ENCODE assay signal across 5 mouse cellular contexts in the genomic region with DNA sequence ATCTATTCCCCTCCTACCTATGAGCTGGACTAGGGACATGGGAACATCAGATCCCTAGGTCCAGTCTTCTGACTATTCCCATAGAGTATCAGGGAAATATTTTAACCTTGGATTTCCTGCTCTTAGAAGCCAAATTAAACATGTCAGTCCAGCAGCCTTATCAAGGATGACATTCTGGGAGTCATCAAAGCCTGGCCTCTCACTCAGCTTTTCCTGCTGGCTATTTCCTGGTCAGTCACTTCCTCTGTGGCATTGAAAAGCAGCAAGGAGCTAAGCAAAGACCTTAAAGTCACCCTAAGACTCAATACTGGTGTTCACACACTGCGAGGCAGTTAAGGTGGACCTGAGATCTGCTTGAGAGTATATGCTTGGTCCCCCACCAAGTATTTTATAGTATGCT. TPM values are rescaled to one million over a fixed set of nuclear protein-coding genes. Genes with fewer than 3 reads are reported as not detected.
A peak's percentile ranks its signal among the peaks of the same experiment; 100 is the strongest.
DNase-seq lines count a peak whose midpoint lies in the region; ATAC-seq and TF ChIP-seq lines count a peak whose summit lies in the region.
"Not testable (repeated sequence)": the region's sequence is repeated elsewhere in the genome, so short reads cannot be mapped to it uniquely, and the experiment has no call there.

No protein-coding gene starts in this region.

- 58% methylated on average over 1 of the region's 1 CpGs for WGBS in heart, embryonic 11.5 days (ENCODE audit: insufficient replicate concordance)
- 50% methylated on average over 1 of the region's 1 CpGs for WGBS in heart, embryonic 13.5 days
- WGBS in heart, postnatal 0 days, result 64% methylated on average over 1 of the region's 1 CpGs
- 65% methylated on average over 1 of the region's 1 CpGs for WGBS in lung, embryonic 15.5 days
- WGBS in lung, postnatal 0 days, result 64% methylated on average over 1 of the region's 1 CpGs

- H3K27me3 ChIP-seq in heart, embryonic 11.5 days (ENCODE audit: control insufficient read depth, insufficient read depth, low read length); heart, embryonic 13.5 days (replicated peaks); heart, postnatal 0 days (ENCODE audit: control insufficient read depth, insufficient read depth, low read length); lung, embryonic 15.5 days; lung, postnatal 0 days (replicated peaks; ENCODE audit: insufficient read depth, low read length): not testable (repeated sequence)

- peak; percentile 5 for DNase-seq in heart, postnatal 0 days (ENCODE audit: low spot score)
- not testable (repeated sequence) for DNase-seq in lung, postnatal 0 days (ENCODE audit: low spot score)

- not testable (repeated sequence) for H3K9ac ChIP-seq in heart, embryonic 11.5 days (ENCODE audit: low read depth, low read length); heart, embryonic 13.5 days; heart, postnatal 0 days (replicated peaks; ENCODE audit: low read depth, low read length); lung, embryonic 15.5 days; lung, postnatal 0 days (replicated peaks; ENCODE audit: low read depth)

- not testable (repeated sequence) for H3K4me3 ChIP-seq in heart, embryonic 11.5 days (ENCODE audit: low read depth, low read length); heart, embryonic 13.5 days; heart, postnatal 0 days (ENCODE audit: low read depth, low read length); lung, embryonic 15.5 days; lung, postnatal 0 days (ENCODE audit: low read depth, low read length)

- TF ChIP-seq CTCF in heart, postnatal 0 days (IDR thresholded peaks at IDR 0.05; ENCODE audit: low read depth); lung, postnatal 0 days (IDR thresholded peaks at IDR 0.05): not testable (repeated sequence)

- H3K9me3 ChIP-seq in heart, embryonic 11.5 days (replicated peaks; ENCODE audit: control insufficient read depth, low read length); heart, embryonic 13.5 days; heart, postnatal 0 days (replicated peaks; ENCODE audit: control insufficient read depth, low read length); lung, embryonic 15.5 days; lung, postnatal 0 days (ENCODE audit: low read length): not testable (repeated sequence)

- not testable (repeated sequence) for TF ChIP-seq EP300 in heart, postnatal 0 days (IDR thresholded peaks at IDR 0.05; ENCODE audit: low read depth)
- TF ChIP-seq EP300 in lung, postnatal 0 days (IDR thresholded peaks at IDR 0.05), result 0 out of 2 replicates have a peak, but pooled peaks have one; percentile 13

- not testable (repeated sequence) for ATAC-seq in heart, embryonic 11.5 days (replicated peaks; ENCODE audit: insufficient number of reproducible peaks, low FRiP score, low TSS enrichment); heart, embryonic 13.5 days (ENCODE audit: extremely low read depth, insufficient number of reproducible peaks, low FRiP score, low TSS enrichment); lung, embryonic 15.5 days (ENCODE audit: borderline replicate concordance, extremely low read depth, low FRiP score, low TSS enrichment)
- ATAC-seq in heart, postnatal 0 days (ENCODE audit: insufficient read depth, low read depth), result 0 out of 2 replicates have a peak, but pooled peaks have one; percentile 8
- peak; percentile 58 for ATAC-seq in lung, postnatal 0 days

- 0 out of 2 replicates have a peak overlapping the region, but pooled peaks have one; percentile 54 for H3K27ac ChIP-seq in heart, embryonic 11.5 days (ENCODE audit: low read depth, low read length)
- peak overlapping the region; percentile 53; the same call in 1 of the 2 replicates for H3K27ac ChIP-seq in heart, embryonic 13.5 days (replicated peaks)
- H3K27ac ChIP-seq in heart, postnatal 0 days (ENCODE audit: low read depth); lung, postnatal 0 days (ENCODE audit: low read length): not testable (repeated sequence)
- peak overlapping the region; percentile 37; the same call in 1 of the 2 replicates for H3K27ac ChIP-seq in lung, embryonic 15.5 days

- H3K36me3 ChIP-seq in heart, embryonic 11.5 days (ENCODE audit: control insufficient read depth, insufficient read depth, low read length); heart, embryonic 13.5 days; heart, postnatal 0 days (replicated peaks; ENCODE audit: control insufficient read depth, insufficient read depth, low read length); lung, embryonic 15.5 days; lung, postnatal 0 days (ENCODE audit: insufficient read depth, low read length): not testable (repeated sequence)

- not testable (repeated sequence) for H3K4me2 ChIP-seq in heart, embryonic 11.5 days; heart, embryonic 13.5 days; heart, postnatal 0 days (ENCODE audit: low read depth, low read length); lung, embryonic 15.5 days; lung, postnatal 0 days (replicated peaks; ENCODE audit: low read depth, low read length)

- not testable (repeated sequence) for H3K4me1 ChIP-seq in heart, embryonic 11.5 days (ENCODE audit: control insufficient read depth, insufficient read depth, low read length); heart, embryonic 13.5 days; heart, postnatal 0 days (ENCODE audit: control insufficient read depth, insufficient read depth); lung, embryonic 15.5 days; lung, postnatal 0 days (ENCODE audit: insufficient read depth, low read depth, low read length)

RNA-seq across cellular contexts. Expression of a gene that starts 5.5 kb away (rescaled TPM):
- polyA plus RNA-seq in heart, embryonic 11.5 days (2014; fragmentation: Nextera tagmentation; extraction: Ambion mirVana), result 55.1 and 57.7 TPM in 2 replicates
- polyA plus RNA-seq in heart, embryonic 13.5 days (2015; fragmentation: Nextera tagmentation; extraction: Ambion mirVana), result 44.2 and 47.0 TPM in 2 replicates
- total RNA-seq in heart, postnatal 0 days (2014; rRNA removed; ENCODE audit: low replicate concordance), result 22.5 and 29.1 TPM in 2 replicates
- 25.7 and 29.4 TPM in 2 replicates for polyA plus RNA-seq in heart, postnatal 0 days (2015; fragmentation: Nextera tagmentation; extraction: Ambion mirVana)
- 87.2 and 87.3 TPM in 2 replicates for polyA plus RNA-seq in lung, embryonic 15.5 days (2015; fragmentation: Nextera tagmentation; extraction: Ambion mirVana)
- 34.0 and 37.0 TPM in 2 replicates for polyA plus RNA-seq in lung, postnatal 0 days (2015; fragmentation: Nextera tagmentation; extraction: Ambion mirVana)
